In the genomic region with DNA sequence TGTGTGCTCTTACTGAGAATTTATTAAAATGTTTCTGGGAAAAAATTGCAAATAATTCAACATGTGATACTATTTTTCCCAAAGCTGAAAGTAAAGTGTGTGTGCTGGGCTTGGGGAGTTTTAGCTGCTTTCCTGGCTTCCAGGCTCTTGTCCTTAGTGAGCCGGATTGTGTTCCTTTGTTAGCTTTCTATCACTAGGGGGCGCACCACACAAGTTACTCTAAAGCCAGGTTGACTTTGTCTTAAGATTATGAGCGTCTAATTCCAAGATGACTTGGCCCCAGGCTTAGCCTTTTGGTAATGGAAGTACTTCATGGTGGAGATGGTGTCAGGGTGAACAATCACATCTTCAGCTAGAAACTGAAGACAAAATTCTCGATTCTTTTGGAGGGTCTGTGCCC, we compare ENCODE assay signal across 10 mouse cellular contexts.
DNase-seq lines count a peak whose midpoint lies in the region; ATAC-seq and TF ChIP-seq lines count a peak whose summit lies in the region.
"Had no signal": no experiment of that assay in that cellular context is flagged by ENCODE, and none has a peak within 500 bp of the region (broad histone marks: within the 10 kb centered on the region; RNA-seq: fewer than 3 reads in every experiment).

No protein-coding gene starts in this region.

- no peak overlapping the region for H3K9ac ChIP-seq in lung, embryonic 14.5 days
- H3K9ac ChIP-seq: midbrain, embryonic 12.5 days had no signal

- no peaks in the 10 kb centered on the region for H3K9me3 ChIP-seq in lung, embryonic 14.5 days (ENCODE audit: low read depth, low read length)
- H3K9me3 ChIP-seq: midbrain, embryonic 12.5 days had no signal

- WGBS in lung, embryonic 14.5 days: 74% methylated on average over 4 of the region's 4 CpGs
- 65% methylated on average over 4 of the region's 4 CpGs for WGBS in lung, adult 2 months

- no peak for TF ChIP-seq POLR2A in lung, adult 2 months (IDR thresholded peaks at IDR 0.05; ENCODE audit: borderline replicate concordance, extremely low read depth, low read depth, low read length)

- no peaks in the 10 kb centered on the region for H3K27me3 ChIP-seq in lung, embryonic 14.5 days (ENCODE audit: insufficient read depth, low read length)
- no peaks in the 10 kb centered on the region for H3K27me3 ChIP-seq in splenic B cell, adult 2 months (ENCODE audit: control insufficient read depth, insufficient read depth, low read length, poor library complexity, severe bottlenecking)
- H3K27me3 ChIP-seq: midbrain, embryonic 12.5 days had no signal

- H3K4me1 ChIP-seq in lung, embryonic 14.5 days (ENCODE audit: insufficient read depth): no peaks in the 10 kb centered on the region
- H3K4me1 ChIP-seq in lung, adult 2 months (ENCODE audit: control insufficient read depth, insufficient read depth, low read length): no peaks in the 10 kb centered on the region

- H3K4me2 ChIP-seq in lung, embryonic 14.5 days: no peak overlapping the region
- H3K4me2 ChIP-seq: midbrain, embryonic 12.5 days had no signal

- ATAC-seq in lung, embryonic 14.5 days (ENCODE audit: insufficient read depth): no peak
- ATAC-seq in frontal cortex, adult (ENCODE audit: low TSS enrichment): no peak
- ATAC-seq: intestine, embryonic 16.5 days had no signal

- H3K36me3 ChIP-seq in lung, embryonic 14.5 days (ENCODE audit: insufficient read depth): no peaks in the 10 kb centered on the region
- H3K36me3 ChIP-seq in splenic B cell, adult 2 months (ENCODE audit: control insufficient read depth, insufficient read depth, low read length, poor library complexity, severe bottlenecking): no peaks in the 10 kb centered on the region
- H3K36me3 ChIP-seq: midbrain, embryonic 12.5 days had no signal

- H3K27ac ChIP-seq in lung, embryonic 14.5 days (ENCODE audit: low read depth): no peak overlapping the region
- H3K27ac ChIP-seq: midbrain, embryonic 12.5 days had no signal

- peak; percentile 43 for TF ChIP-seq CTCF in lung, embryonic 14.5 days (IDR thresholded peaks at IDR 0.05; ENCODE audit: low read depth)
- TF ChIP-seq CTCF in lung, adult 2 months (IDR thresholded peaks at IDR 0.05; ENCODE audit: insufficient read depth, low read length): no peak

- no peak overlapping the region for H3K4me3 ChIP-seq in lung, embryonic 14.5 days (ENCODE audit: low read depth, low read length)
- no peak overlapping the region for H3K4me3 ChIP-seq in lung, adult 2 months (replicated peaks; ENCODE audit: extremely low read depth, low read depth, low read length)
- H3K4me3 ChIP-seq: midbrain, embryonic 12.5 days had no signal

- peak; percentile 40 to 57 for DNase-seq in cerebellum, postnatal 10 days
- no peak for DNase-seq in cerebellum, adult 8-10 months
- peak; percentile 42 for DNase-seq in lung, embryonic 14.5 days
- no peak for DNase-seq in lung, adult 2 months
- peak; percentile 7 to 16 for DNase-seq in cerebellum, postnatal 36 days
- peak; percentile 15 for DNase-seq in splenic B cell, adult 2 months (ENCODE audit: low read depth, low spot score)
- no peak for DNase-seq in spleen, adult 12 weeks (ENCODE audit: low spot score)

Comparison
In these comparisons a context has a peak if more than half of its experiments do, and no peak if none do; other contexts are left out.
1. DNase-seq: peak in cerebellum, postnatal 10 days (2 of 2), lung, embryonic 14.5 days (single experiment), cerebellum, postnatal 36 days (2 of 2) and splenic B cell, adult 2 months (single experiment); none in cerebellum, adult 8-10 months (single experiment), lung, adult 2 months (single experiment) and spleen, adult 12 weeks (single experiment).